Mouse (Mus musculus): ENCODE measurements around the gene Tnfaip2. TPM values are rescaled to one million over a fixed set of nuclear protein-coding genes. Genes with fewer than 3 reads are reported as not detected.

Tnfaip2 gene
- polyA plus RNA-seq, 1 experiment from 2014 or later, result 17.0 TPM

GRCm38 (mm10) chr12:111425789-111426460, 16.3 kb upstream of the Tnfaip2 start:
- Histone ChIP-seq H3K4me1 (ENCODE audit: insufficient read depth, low read depth, low read length) (peaks cover 15% of the 10 kb centered on the region), H3K27ac (ENCODE audit: low read length) (no peak overlapping the region), H3K9me3 (ENCODE audit: low read length) (no peaks in the 10 kb centered on the region), H3K9ac (replicated peaks; ENCODE audit: low read depth) (no peak overlapping the region), H3K4me3 (ENCODE audit: low read depth, low read length) (no peak overlapping the region), H3K4me2 (replicated peaks; ENCODE audit: low read depth, low read length) (no peak overlapping the region), H3K27me3 (replicated peaks; ENCODE audit: insufficient read depth, low read length) (peaks cover 44% of the 10 kb centered on the region), H3K36me3 (ENCODE audit: insufficient read depth, low read length) (no peaks in the 10 kb centered on the region)
- DNase-seq (ENCODE audit: low spot score), result peak; percentile 91
- no peak for TF ChIP-seq EP300 (IDR thresholded peaks at IDR 0.05)
- peak; percentile 96 for TF ChIP-seq CTCF (IDR thresholded peaks at IDR 0.05)
- 22% methylated on average over 29 of the region's 29 CpGs for WGBS
- peak; percentile 55 for ATAC-seq

GRCm38 (mm10) chr12:111427438-111428113, 14.7 kb upstream of the Tnfaip2 start:
- no peak overlapping the region for H3K27ac ChIP-seq (ENCODE audit: low read length)
- no peak overlapping the region for H3K9ac ChIP-seq (replicated peaks; ENCODE audit: low read depth)
- no peak overlapping the region for H3K4me2 ChIP-seq (replicated peaks; ENCODE audit: low read depth, low read length)
- no peaks in the 10 kb centered on the region for H3K36me3 ChIP-seq (ENCODE audit: insufficient read depth, low read length)
- DNase-seq (ENCODE audit: low spot score) (peak; percentile 49), ATAC-seq (no peak)
- H3K27me3 ChIP-seq (replicated peaks; ENCODE audit: insufficient read depth, low read length), result peaks cover 39% of the 10 kb centered on the region
- no peak overlapping the region for H3K4me3 ChIP-seq (ENCODE audit: low read depth, low read length)
- 56% methylated on average over 12 of the region's 12 CpGs for WGBS
- H3K4me1 ChIP-seq (ENCODE audit: insufficient read depth, low read depth, low read length), result peaks cover 15% of the 10 kb centered on the region
- no peak for TF ChIP-seq EP300 (IDR thresholded peaks at IDR 0.05)
- no peak; the same call in 1 of the 2 replicates for TF ChIP-seq CTCF (IDR thresholded peaks at IDR 0.05)
- H3K9me3 ChIP-seq (ENCODE audit: low read length), result no peaks in the 10 kb centered on the region

GRCm38 (mm10) chr12:111428364-111428763, 13.9 kb upstream of the Tnfaip2 start:
- TF ChIP-seq CTCF (IDR thresholded peaks at IDR 0.05) (no peak), EP300 (IDR thresholded peaks at IDR 0.05) (no peak)
- Histone ChIP-seq H3K4me1 (ENCODE audit: insufficient read depth, low read depth, low read length) (peaks cover 15% of the 10 kb centered on the region), H3K9me3 (ENCODE audit: low read length) (no peaks in the 10 kb centered on the region), H3K36me3 (ENCODE audit: insufficient read depth, low read length) (no peaks in the 10 kb centered on the region), H3K4me3 (ENCODE audit: low read depth, low read length) (no peak overlapping the region), H3K27me3 (replicated peaks; ENCODE audit: insufficient read depth, low read length) (peaks cover 31% of the 10 kb centered on the region), H3K27ac (ENCODE audit: low read length) (no peak overlapping the region), H3K4me2 (replicated peaks; ENCODE audit: low read depth, low read length) (no peak overlapping the region), H3K9ac (replicated peaks; ENCODE audit: low read depth) (no peak overlapping the region)
- WGBS, result 30% methylated on average over 8 of the region's 8 CpGs
- no peak for DNase-seq (ENCODE audit: low spot score)
- no peak for ATAC-seq

GRCm38 (mm10) chr12:111428961-111429911, 13.0 kb upstream of the Tnfaip2 start:
- Histone ChIP-seq H3K9me3 (ENCODE audit: low read length) (no peaks in the 10 kb centered on the region), H3K27me3 (replicated peaks; ENCODE audit: insufficient read depth, low read length) (peaks cover 23% of the 10 kb centered on the region), H3K4me2 (replicated peaks; ENCODE audit: low read depth, low read length) (peak overlapping the region; percentile 55), H3K27ac (ENCODE audit: low read length) (no peak overlapping the region), H3K36me3 (ENCODE audit: insufficient read depth, low read length) (no peaks in the 10 kb centered on the region), H3K9ac (replicated peaks; ENCODE audit: low read depth) (no peak overlapping the region; the same call in 1 of the 2 replicates), H3K4me1 (ENCODE audit: insufficient read depth, low read depth, low read length) (peaks cover 15% of the 10 kb centered on the region), H3K4me3 (ENCODE audit: low read depth, low read length) (peak overlapping the region; percentile 19)
- DNase-seq (ENCODE audit: low spot score) (peak; percentile 72), ATAC-seq (peak; percentile 41)
- TF ChIP-seq CTCF (IDR thresholded peaks at IDR 0.05) (no peak), EP300 (IDR thresholded peaks at IDR 0.05) (no peak)
- WGBS, result 3% methylated on average over 39 of the region's 40 CpGs

- H3K9me3 ChIP-seq (ENCODE audit: low read length), result no peaks in the 10 kb centered on the region
- peaks cover 15% of the 10 kb centered on the region for H3K4me1 ChIP-seq (ENCODE audit: insufficient read depth, low read depth, low read length)
- peak overlapping the region; percentile 55 for H3K4me2 ChIP-seq (replicated peaks; ENCODE audit: low read depth, low read length)
- no peak for DNase-seq (ENCODE audit: low spot score)
- no peak overlapping the region; the same call in 1 of the 2 replicates for H3K9ac ChIP-seq (replicated peaks; ENCODE audit: low read depth)
- peak; percentile 20; the same call in 1 of the 2 replicates for ATAC-seq
- no peak overlapping the region for H3K27ac ChIP-seq (ENCODE audit: low read length)
- H3K36me3 ChIP-seq (ENCODE audit: insufficient read depth, low read length), result no peaks in the 10 kb centered on the region
- peak overlapping the region; percentile 19; the same call in 1 of the 2 replicates for H3K4me3 ChIP-seq (ENCODE audit: low read depth, low read length)
- 17% methylated on average over 26 of the region's 27 CpGs for WGBS
- H3K27me3 ChIP-seq (replicated peaks; ENCODE audit: insufficient read depth, low read length), result peaks cover 18% of the 10 kb centered on the region; the same call in 1 of the 2 replicates
- no peak for TF ChIP-seq CTCF (IDR thresholded peaks at IDR 0.05)
These were observed 12.0 kb upstream of the Tnfaip2 start for GRCm38 (mm10) chr12:111430049-111430867.

Data from lung, postnatal 0 days (tissue).